Mouse (Mus musculus) cerebellum, postnatal 36 days (tissue): Measurements from ENCODE around the gene Adam1a.

Source experiments
- DNase-seq, 2 experiments: peaks; one replicate each; pipeline ENCODE4 v3.0.0; 2021 to 2022; ENCODE audit warnings: mixed read lengths in 2 of 2

The Adam1a gene

DNA sequence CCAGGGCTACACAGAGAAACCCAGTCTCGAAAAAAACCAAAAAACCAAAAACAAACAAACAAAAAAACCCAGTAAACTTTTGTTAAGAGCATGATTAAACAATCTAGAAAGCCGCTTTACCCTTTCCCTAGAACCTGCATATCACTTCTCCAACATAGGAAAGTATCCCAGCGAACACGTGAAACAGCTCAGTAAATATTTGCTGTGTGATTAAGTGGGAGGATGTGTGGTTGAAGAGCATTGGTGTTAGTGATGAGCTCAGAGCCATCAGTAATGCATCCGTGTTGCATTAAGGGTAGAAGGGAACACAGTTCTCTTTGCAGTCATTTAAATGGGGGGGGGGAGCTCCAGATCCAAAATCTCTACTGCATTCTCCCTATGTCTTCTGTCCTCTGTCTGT is 60.5 kb downstream of the Adam1a start:
- DNase-seq, result no peak

DNA sequence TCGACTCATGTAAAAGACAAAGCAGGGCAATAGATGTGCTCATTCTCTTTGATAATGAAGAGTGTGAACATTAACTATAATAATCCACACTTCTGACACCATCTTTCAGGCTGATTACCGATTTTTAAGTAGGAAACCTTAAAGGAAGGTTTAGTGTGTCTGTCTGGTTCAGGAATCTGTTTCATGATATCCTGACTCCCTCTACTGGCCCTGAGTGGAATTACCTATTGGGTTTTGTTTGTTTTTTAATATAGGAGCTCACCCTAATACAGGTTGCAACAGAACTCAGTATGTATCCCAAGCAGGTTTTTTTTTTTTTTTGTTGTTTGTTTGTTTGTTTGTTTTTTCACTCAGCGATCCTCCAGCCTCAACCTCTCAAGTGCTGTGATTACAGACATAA is 67.6 kb downstream of the Adam1a start:
- DNase-seq, result peak in 1 of 2 experiments; percentile 45

DNA sequence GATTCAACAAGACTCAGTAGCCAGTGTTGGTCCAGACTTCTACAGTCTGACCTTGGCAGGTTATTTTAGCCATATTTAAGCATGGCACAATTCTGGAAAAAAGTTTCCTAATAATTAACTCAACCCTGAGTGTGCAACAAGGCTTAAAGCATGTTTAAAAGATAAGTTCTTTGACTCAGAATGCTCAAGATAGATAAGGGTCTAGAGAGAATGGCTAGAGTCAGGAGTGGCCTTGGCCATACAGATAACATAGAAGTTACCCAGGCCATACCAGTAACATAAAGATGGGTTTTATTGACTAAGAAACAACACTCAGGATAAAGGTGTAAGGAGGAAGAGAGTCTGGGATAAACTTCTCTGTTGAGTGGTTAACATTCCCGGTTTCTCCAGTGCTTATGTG is 69.2 kb downstream of the Adam1a start:
- no peak for DNase-seq

DNA sequence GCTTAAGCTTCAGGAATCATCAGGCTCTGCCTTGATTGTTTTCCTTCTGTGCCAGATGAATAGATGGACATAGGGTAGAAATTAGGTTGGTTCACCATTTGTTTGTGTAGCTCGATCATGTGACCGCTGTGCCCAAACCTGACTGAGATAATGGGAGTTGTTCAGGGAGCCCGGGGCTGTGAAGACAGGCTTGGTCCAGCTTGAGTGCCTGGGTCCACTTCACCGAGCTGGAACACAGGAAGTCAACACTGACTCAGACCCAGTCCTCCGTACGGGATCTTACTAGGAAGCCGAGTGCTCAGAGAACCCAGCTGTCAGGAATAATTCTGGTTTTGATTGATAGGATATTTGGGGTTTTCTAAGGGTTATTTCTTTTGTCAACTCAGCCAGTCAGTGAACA is 70.7 kb downstream of the Adam1a start:
- no peak for DNase-seq

DNA sequence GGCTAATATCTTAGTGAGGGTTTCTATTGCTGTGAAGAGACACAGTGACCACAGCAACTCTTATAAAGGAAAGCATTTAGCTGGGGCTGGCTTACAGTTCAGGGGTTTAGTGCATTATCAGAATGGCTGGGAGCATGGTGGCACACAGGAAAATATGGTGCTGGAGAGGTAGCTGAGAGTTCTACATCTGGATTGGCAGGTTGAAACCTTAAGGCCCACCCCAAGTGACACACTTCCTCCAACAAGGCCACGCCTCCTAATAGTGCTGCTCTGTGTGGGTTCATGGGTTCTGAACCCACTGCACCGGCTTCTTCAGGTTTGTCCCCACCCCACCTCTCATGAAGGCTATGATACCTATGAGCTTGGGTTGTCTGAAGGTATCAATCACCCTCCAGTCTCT is 72.9 kb downstream of the Adam1a start:
- no peak for DNase-seq

DNA sequence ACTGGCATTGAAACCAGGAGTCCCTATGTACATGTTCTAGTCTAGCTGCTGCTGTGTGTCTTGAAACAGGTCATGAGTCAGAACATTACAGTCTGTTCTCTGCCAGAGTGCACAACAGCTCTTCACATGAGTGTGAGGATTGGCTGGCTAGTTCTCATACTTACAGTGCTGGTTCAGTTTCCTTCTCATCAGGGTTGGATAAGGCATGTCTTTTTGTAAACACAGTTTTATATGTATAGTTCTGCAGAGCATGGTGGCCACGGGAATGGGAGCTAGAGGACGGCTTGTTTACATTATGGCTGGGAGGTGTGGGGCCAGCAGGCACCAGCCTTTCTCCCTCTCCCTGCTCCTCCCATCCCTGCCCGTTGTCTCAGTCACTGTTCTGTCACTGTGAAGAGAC is 75.7 kb downstream of the Adam1a start:
- DNase-seq, result no peak
